Mouse (Mus musculus): Measurements from ENCODE around the gene Raver1.
"Not testable (repeated sequence)": the region's sequence is repeated elsewhere in the genome, so short reads cannot be mapped to it uniquely, and the experiment has no call there.

Gene Raver1

GRCm38 (mm10) chr9:21105760-21106564 is 14.2 kb upstream of the Raver1 start:
- peak; percentile 44 for DNase-seq (ENCODE audit: low spot score)

GRCm38 (mm10) chr9:21104814-21105213 is 13.0 kb upstream of the Raver1 start:
- no peak for DNase-seq (ENCODE audit: low spot score)

- no peak for DNase-seq (ENCODE audit: low spot score)
These were observed 10.3 kb upstream of the Raver1 start for GRCm38 (mm10) chr9:21102076-21102475.

GRCm38 (mm10) chr9:21100447-21101161 is 8.8 kb upstream of the Raver1 start:
- no peak for DNase-seq (ENCODE audit: low spot score)

- no peak for DNase-seq (ENCODE audit: low spot score)
These were observed 6.0 kb upstream of the Raver1 start for GRCm38 (mm10) chr9:21097793-21098192.

GRCm38 (mm10) chr9:21095958-21096357 is 4.2 kb upstream of the Raver1 start:
- DNase-seq (ENCODE audit: low spot score): no peak

- no peak for DNase-seq (ENCODE audit: low spot score)
These were observed 1.6 kb upstream of the Raver1 start for GRCm38 (mm10) chr9:21093423-21093822.

GRCm38 (mm10) chr9:21090972-21091706 is 669 bp downstream of the Raver1 start:
- DNase-seq (ENCODE audit: low spot score): no peak

GRCm38 (mm10) chr9:21090537-21090936 is 1.3 kb downstream of the Raver1 start:
- DNase-seq (ENCODE audit: low spot score): no peak

- no peak for DNase-seq (ENCODE audit: low spot score)
These were observed 8.5 kb downstream of the Raver1 start for GRCm38 (mm10) chr9:21083324-21083723.

- DNase-seq (ENCODE audit: low spot score): no peak
These were observed 10.7 kb downstream of the Raver1 start for GRCm38 (mm10) chr9:21081127-21081526.

GRCm38 (mm10) chr9:21075625-21076024 is 16.2 kb downstream of the Raver1 start:
- DNase-seq (ENCODE audit: low spot score): no peak

- no peak for DNase-seq (ENCODE audit: low spot score)
These were observed 17.6 kb downstream of the Raver1 start for GRCm38 (mm10) chr9:21074173-21074572.

GRCm38 (mm10) chr9:21073044-21073840 is 18.6 kb downstream of the Raver1 start, which contains the start of the genes Gm49373 and Fdx1l:
Gene Gm49373, minus strand, starts transcription at chr9:21073096.
Gene Fdx1l, minus strand, starts transcription at chr9:21073614.
- DNase-seq (ENCODE audit: low spot score): peak; percentile 71

- DNase-seq (ENCODE audit: low spot score): no peak
These were observed 19.2 kb downstream of the Raver1 start for GRCm38 (mm10) chr9:21072641-21073040.

- no peak for DNase-seq (ENCODE audit: low spot score)
These were observed 24.7 kb downstream of the Raver1 start, which contains the start of gene Zglp1 for GRCm38 (mm10) chr9:21067006-21067684. Gene Zglp1, minus strand, starts transcription at chr9:21067093.

GRCm38 (mm10) chr9:21062928-21063327 is 28.9 kb downstream of the Raver1 start:
- DNase-seq (ENCODE audit: low spot score): no peak

GRCm38 (mm10) chr9:21051578-21051977 is 40.2 kb downstream of the Raver1 start:
- no peak for DNase-seq (ENCODE audit: low spot score)

GRCm38 (mm10) chr9:21045235-21045634 is 46.6 kb downstream of the Raver1 start:
- DNase-seq (ENCODE audit: low spot score): no peak

- not testable (repeated sequence) for DNase-seq (ENCODE audit: low spot score)
These were observed 47.0 kb downstream of the Raver1 start for GRCm38 (mm10) chr9:21044785-21045184.

GRCm38 (mm10) chr9:21043563-21043962 is 48.2 kb downstream of the Raver1 start:
- no peak for DNase-seq (ENCODE audit: low spot score)
